Mouse (Mus musculus): ENCODE measurements around the gene Mfap1b.

DNA sequence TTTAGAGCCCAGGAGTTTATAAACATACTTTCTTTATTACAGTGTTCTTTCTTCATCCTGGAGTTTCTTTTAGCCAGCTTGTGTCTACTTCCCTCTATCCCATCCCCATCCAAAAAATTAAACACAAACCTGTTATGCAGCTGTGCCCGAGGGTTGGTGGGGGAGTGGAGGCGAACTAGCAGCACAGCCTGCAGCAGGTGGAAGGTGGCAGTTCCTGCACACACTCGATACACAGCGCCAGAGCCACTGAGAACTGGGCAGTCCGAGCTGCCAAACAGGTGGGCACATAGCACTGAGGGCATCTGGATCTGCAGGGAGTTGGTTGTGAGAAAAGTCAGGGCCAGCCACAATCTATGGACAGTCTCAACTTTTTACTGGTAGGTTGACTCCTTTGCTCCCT lies 18.3 kb downstream of the Mfap1b start:
- TF ChIP-seq EP300 (IDR thresholded peaks at IDR 0.05; ENCODE audit: insufficient read depth, low read depth, low read length) (no peak), POLR2A (IDR thresholded peaks at IDR 0.05; ENCODE audit: insufficient read depth, low read depth, low read length) (no peak)
